Mouse (Mus musculus) stomach, postnatal 0 days (tissue): ENCODE data around the gene Hoxd13. TPM values are rescaled to one million over a fixed set of nuclear protein-coding genes. Genes with fewer than 3 reads are reported as not detected.
A peak's percentile ranks its signal among the peaks of the same experiment; 100 is the strongest.

ENCODE experiments used
- ATAC-seq: fragments of 200-750 bp; cut with Nextera tagmentation; 2 replicates; pipeline ENCODE4 v1.8.0; 2017; ENCODE audit not compliant: low FRiP score, low TSS enrichment
- DNase-seq: peaks from one replicate; pipeline ENCODE4 v3.0.0-alpha.2; 2016; ENCODE audit warnings: low spot score
- H3K27ac ChIP-seq: fragments of 300-500 bp; sonication (generic); replicated peaks from 2 replicates; pipeline ENCODE4 v1.5.1; 2014; ENCODE audit warnings: mild to moderate bottlenecking, control low read depth
- H3K27me3 ChIP-seq: fragments of 300-500 bp; sonication (generic); 2 replicates; pipeline ENCODE4 v1.6.1; 2014; ENCODE audit warnings: low read length; ENCODE audit not compliant: control insufficient read depth, insufficient read depth
- H3K36me3 ChIP-seq: fragments of 300-500 bp; sonication (generic); 2 replicates; pipeline ENCODE4 v1.6.1; 2014; ENCODE audit warnings: low read length, mixed read lengths; ENCODE audit not compliant: control insufficient read depth, insufficient read depth
- H3K4me1 ChIP-seq: fragments of 300-500 bp; sonication (generic); replicated peaks from 2 replicates; pipeline ENCODE4 v1.6.1; 2014; ENCODE audit warnings: antibody characterized with exemption; ENCODE audit not compliant: control insufficient read depth, insufficient read depth
- H3K4me2 ChIP-seq: fragments of 300-500 bp; sonication (generic); replicated peaks from 2 replicates; pipeline ENCODE4 v1.6.1; 2014; ENCODE audit warnings: low read depth, mild to moderate bottlenecking, control low read depth, moderate library complexity
- H3K4me3 ChIP-seq: fragments of 300-500 bp; sonication (generic); 2 replicates; pipeline ENCODE4 v1.5.1; 2014; ENCODE audit warnings: low read depth, low read length, control low read depth
- H3K9ac ChIP-seq: fragments of 300-500 bp; sonication (generic); 2 replicates; pipeline ENCODE4 v1.6.1; 2014; ENCODE audit warnings: mild to moderate bottlenecking, low read length, control low read depth, mixed read lengths
- H3K9me3 ChIP-seq: fragments of 300-500 bp; sonication (generic); 2 replicates; pipeline ENCODE4 v1.6.1; 2016; ENCODE audit warnings: low read length; ENCODE audit not compliant: control insufficient read depth
- CTCF ChIP-seq: IDR thresholded peaks from 2 replicates; pipeline ENCODE4 v1.5.1; 2016; ENCODE audit warnings: antibody characterized with exemption, low read depth, mild to moderate bottlenecking, moderate library complexity
- EP300 ChIP-seq: optimal IDR thresholded peaks from 2 replicates; pipeline ENCODE3; 2016; ENCODE audit warnings: antibody characterized with exemption
- WGBS: fragments of 180-500 bp; shearing (Covaris S2); extraction: QIAGEN DNeasy Blood & Tissue Kit; methylation state at CpG from one replicate; pipeline ENCODE4 v1.1.7; 2014; 5-methylcytosine and 5-hydroxymethylcytosine counted together
- polyA plus RNA-seq: library from polyadenylated mRNA; unstranded; fragments of >200 nt; fragmentation: Nextera tagmentation; extraction: Ambion mirVana; gene quantifications from 2 replicates; pipeline ENCODE4 v1.2.1, GENCODE M21; 2015

Gene Hoxd13
- polyA plus RNA-seq, 1 experiment from 2014 or later, result not detected

DNA sequence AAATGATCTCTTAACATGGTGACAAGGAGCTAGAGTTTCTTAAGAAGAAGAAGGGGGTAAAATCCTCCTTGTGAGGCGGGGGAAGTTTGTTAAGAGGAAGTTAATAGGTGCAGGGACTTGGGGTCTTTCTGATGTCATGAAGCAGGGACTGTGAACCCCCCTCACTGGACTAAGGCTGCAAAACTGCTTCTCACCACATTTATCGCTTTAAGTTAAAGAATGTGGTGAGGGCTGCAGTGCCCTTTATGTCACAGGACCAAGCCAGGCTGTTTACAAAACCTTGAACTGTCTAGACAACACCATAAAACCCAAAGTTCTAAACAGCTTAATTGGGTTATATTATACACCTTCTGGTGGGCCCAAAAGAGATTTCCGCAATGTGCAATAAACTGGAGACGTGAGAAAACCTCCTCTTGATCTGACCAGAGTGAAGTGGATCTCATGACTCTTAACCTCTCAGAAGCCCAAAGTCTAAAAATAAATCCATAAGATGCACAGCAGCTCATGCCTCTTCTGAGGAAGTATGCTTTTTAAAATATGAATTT lies 17.0 kb downstream of the Hoxd13 start:
- TF ChIP-seq EP300, result no peak
- no peak for TF ChIP-seq CTCF
- H3K4me2 ChIP-seq, result no peak overlapping the region

DNA sequence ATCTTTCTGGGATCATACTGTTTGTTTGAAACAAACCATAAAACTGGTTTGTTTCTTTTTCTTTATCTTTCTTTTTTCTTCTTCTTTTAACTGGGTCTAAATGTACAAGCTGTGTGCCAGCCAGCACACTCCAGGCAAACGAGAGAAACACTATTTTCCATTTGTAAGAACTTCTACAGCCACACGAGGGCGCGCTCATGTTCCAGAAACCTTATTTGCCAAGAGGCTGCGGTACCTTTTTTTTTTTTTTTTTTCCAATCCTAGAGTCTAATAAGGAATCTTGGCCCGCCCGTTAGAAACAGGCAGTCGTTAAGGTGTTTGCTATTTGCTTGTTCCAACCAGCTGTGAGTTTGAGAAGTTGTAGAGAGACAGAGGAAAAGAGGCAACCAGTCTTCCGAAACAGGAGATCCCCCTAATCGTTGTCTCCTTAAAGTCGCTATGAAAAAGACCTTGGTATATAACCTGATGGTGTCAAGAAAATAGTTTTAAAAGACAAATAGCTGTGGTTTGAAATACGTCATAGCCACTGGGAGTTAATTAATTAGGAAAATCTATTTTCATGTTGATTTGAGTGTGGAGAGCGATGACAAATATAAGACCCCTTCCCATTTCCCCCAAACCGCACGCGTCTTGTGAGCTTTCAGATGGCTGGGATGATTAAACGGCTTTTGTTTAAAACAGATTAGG lies 18.3 kb downstream of the Hoxd13 start:
- TF ChIP-seq CTCF (peak; percentile 78), EP300 (no peak)
- DNase-seq (peak; percentile 72), ATAC-seq (no peak)
- Histone ChIP-seq H3K4me2 (no peak overlapping the region), H3K36me3 (no peaks in the 10 kb centered on the region), H3K4me1 (no peaks in the 10 kb centered on the region), H3K9ac (no peak overlapping the region), H3K4me3 (no peak overlapping the region), H3K27me3 (peaks cover 51% of the 10 kb centered on the region), H3K27ac (no peak overlapping the region), H3K9me3 (no peaks in the 10 kb centered on the region)
- WGBS, result 7% methylated on average over 17 of the region's 17 CpGs

More for the DNA sequence above, 17.0 kb downstream of the Hoxd13 start:
- DNase-seq (peak; percentile 4), ATAC-seq (no peak)
- Histone ChIP-seq H3K27ac (no peak overlapping the region), H3K4me3 (no peak overlapping the region), H3K27me3 (peaks cover 51% of the 10 kb centered on the region), H3K9me3 (no peaks in the 10 kb centered on the region), H3K36me3 (no peaks in the 10 kb centered on the region), H3K9ac (no peak overlapping the region), H3K4me1 (no peaks in the 10 kb centered on the region)
- WGBS, result 10% methylated on average over 4 of the region's 4 CpGs

DNA sequence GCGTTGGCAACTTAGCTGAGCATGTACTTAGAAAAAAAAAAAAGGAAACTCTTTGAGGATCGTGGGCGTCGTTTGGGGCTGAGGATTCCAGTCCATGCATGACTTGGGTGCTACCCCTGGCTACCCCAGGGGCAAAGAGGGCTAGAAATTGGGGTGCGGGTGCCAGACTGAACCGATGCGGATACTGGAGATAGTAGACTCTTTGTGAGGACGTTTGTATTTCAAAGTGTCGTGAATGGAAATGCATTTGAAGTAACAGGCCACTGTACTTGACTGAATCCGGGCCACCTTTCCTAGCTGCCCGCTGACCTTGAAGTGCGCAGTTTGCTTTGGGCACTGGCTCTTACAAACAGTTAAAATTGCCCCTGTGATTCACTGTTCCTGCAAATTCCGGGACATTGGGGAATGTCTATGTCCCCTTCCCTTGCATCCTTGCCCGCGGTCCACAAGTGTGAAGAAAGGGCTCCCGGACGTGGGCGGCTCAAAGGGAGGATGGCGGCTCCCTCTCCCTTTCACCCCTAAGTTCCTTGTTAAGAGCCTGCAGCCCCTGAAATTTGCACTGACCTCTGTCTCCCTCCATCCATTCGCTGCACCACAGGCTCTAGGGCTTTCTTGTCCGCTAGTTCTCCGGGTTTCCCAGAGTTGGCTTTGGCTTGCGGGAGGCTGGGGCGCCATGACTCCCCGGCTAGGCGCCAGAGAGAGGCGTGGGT lies 19.0 kb downstream of the Hoxd13 start:
- ATAC-seq, result no peak
- DNase-seq, result no peak
- H3K27me3 ChIP-seq, result peaks cover 51% of the 10 kb centered on the region
- H3K4me3 ChIP-seq, result no peak overlapping the region
- TF ChIP-seq CTCF (no peak), EP300 (no peak)
- no peak overlapping the region for H3K9ac ChIP-seq
- WGBS, result 1% methylated on average over 27 of the region's 27 CpGs
- H3K4me1 ChIP-seq, result no peaks in the 10 kb centered on the region
- no peak overlapping the region for H3K4me2 ChIP-seq
- H3K27ac ChIP-seq, result no peak overlapping the region
- no peaks in the 10 kb centered on the region for H3K9me3 ChIP-seq
- H3K36me3 ChIP-seq, result no peaks in the 10 kb centered on the region

DNA sequence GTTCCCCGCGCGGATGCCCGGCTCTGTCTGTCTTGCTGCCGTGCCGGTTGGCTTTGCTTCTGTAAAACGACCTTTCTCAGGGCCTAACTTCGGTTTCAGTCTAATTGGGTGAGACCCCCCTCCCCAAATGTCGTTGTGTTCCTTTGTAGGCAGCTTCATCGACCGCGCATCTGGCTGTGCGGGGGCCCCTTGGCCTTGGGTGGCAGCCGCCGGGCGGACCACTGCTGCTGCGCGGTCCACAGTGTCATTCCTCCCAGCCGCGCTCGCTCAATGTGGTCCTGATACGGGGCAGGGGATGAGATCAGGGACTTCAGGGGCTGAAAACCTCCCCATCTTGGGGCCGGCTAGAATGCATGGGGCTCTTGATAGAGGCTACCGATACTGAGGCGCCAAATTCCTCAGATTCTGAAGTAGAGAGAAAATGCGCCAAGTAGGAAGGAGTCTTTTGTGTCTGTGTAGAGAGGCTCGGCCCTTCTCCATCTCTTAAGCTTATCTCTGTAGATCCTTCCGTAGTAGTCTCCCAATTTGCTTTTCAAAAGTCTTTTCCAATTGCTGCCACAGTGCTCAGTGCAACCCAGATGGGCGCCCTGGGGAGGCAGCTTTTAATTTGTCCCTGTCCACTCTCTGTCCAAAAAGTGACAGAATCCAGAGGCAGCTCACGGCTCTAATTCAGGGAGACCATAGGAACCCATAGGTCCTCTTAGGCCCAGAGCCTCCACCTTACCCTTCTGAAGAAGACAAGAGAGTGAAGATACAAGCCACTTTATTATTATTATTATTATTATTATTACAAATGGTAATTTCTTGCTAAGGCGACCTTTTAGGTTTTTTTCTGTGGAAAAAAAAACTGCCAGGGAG lies 19.8 kb downstream of the Hoxd13 start:
- no peak overlapping the region for H3K4me3 ChIP-seq
- 2% methylated on average over 31 of the region's 31 CpGs for WGBS
- DNase-seq (no peak), ATAC-seq (no peak)
- no peak overlapping the region for H3K4me2 ChIP-seq
- H3K27ac ChIP-seq, result no peak overlapping the region
- no peak for TF ChIP-seq EP300
- TF ChIP-seq CTCF, result no peak
- no peak overlapping the region for H3K9ac ChIP-seq
- H3K9me3 ChIP-seq, result no peaks in the 10 kb centered on the region
- peaks cover 50% of the 10 kb centered on the region for H3K27me3 ChIP-seq
- H3K4me1 ChIP-seq, result no peaks in the 10 kb centered on the region
- H3K36me3 ChIP-seq, result no peaks in the 10 kb centered on the region

- H3K9ac ChIP-seq, result no peak overlapping the region
- H3K27me3 ChIP-seq, result peaks cover 47% of the 10 kb centered on the region
- H3K27ac ChIP-seq, result no peak overlapping the region
- no peaks in the 10 kb centered on the region for H3K36me3 ChIP-seq
- no peaks in the 10 kb centered on the region for H3K9me3 ChIP-seq
- TF ChIP-seq CTCF (no peak), EP300 (no peak)
- H3K4me2 ChIP-seq, result no peak overlapping the region
- no peaks in the 10 kb centered on the region for H3K4me1 ChIP-seq
- DNase-seq (no peak), ATAC-seq (no peak)
- no peak overlapping the region for H3K4me3 ChIP-seq
- 8% methylated on average over 12 of the region's 12 CpGs for WGBS
Measured at GRCm38 (mm10) chr2:74688795-74689573, 20.9 kb downstream of the Hoxd13 start.
